Mouse (Mus musculus) lung, embryonic 16.5 days (tissue): Measurements from ENCODE around the gene Cradd. TPM values are rescaled to one million over a fixed set of nuclear protein-coding genes. Genes with fewer than 3 reads are reported as not detected.
A peak's percentile ranks its signal among the peaks of the same experiment; 100 is the strongest.

ENCODE experiments used
- ATAC-seq: fragments of 200-750 bp; cut with Nextera tagmentation; 2 replicates; pipeline ENCODE4 v1.8.0; 2017; ENCODE audit warnings: low read depth, mild to moderate bottlenecking, moderate library complexity
- H3K27ac ChIP-seq: fragments of 300-500 bp; sonication (generic); 2 replicates; pipeline ENCODE4 v1.5.1; 2014; ENCODE audit warnings: mild to moderate bottlenecking, control low read depth, low read length
- H3K27me3 ChIP-seq: fragments of 300-500 bp; sonication (generic); 2 replicates; pipeline ENCODE4 v1.6.1; 2014; ENCODE audit warnings: low read depth, low read length, mixed read lengths; ENCODE audit not compliant: control insufficient read depth, insufficient read depth
- H3K36me3 ChIP-seq: fragments of 300-500 bp; sonication (generic); 2 replicates; pipeline ENCODE4 v1.6.1; 2014; ENCODE audit warnings: low read length; ENCODE audit not compliant: control insufficient read depth, insufficient read depth
- H3K4me1 ChIP-seq: fragments of 300-500 bp; sonication (generic); replicated peaks from 2 replicates; pipeline ENCODE4 v1.6.1; 2014; ENCODE audit warnings: low read length, mixed read lengths; ENCODE audit not compliant: control insufficient read depth, insufficient read depth
- H3K4me2 ChIP-seq: fragments of 300-500 bp; sonication (generic); 2 replicates; pipeline ENCODE4 v1.6.1; 2014; ENCODE audit warnings: low read depth, low read length, control low read depth
- H3K4me3 ChIP-seq: fragments of 300-500 bp; sonication (generic); 2 replicates; pipeline ENCODE4 v1.5.1; 2014; ENCODE audit warnings: mild to moderate bottlenecking, low read length, control low read depth
- H3K9ac ChIP-seq: fragments of 300-500 bp; sonication (generic); 2 replicates; pipeline ENCODE4 v1.6.1; 2014; ENCODE audit warnings: low read length, control low read depth
- H3K9me3 ChIP-seq: fragments of 300-500 bp; sonication (generic); 2 replicates; pipeline ENCODE4 v1.6.1; 2016; ENCODE audit warnings: low read length; ENCODE audit not compliant: control insufficient read depth
- WGBS: fragments of 180-500 bp; shearing (Covaris S2); extraction: QIAGEN DNeasy Blood & Tissue Kit; methylation state at CpG from one replicate; pipeline ENCODE4 v1.1.7; 2014; 5-methylcytosine and 5-hydroxymethylcytosine counted together
- polyA plus RNA-seq: library from polyadenylated mRNA; unstranded; fragments of >200 nt; fragmentation: Nextera tagmentation; extraction: Ambion mirVana; gene quantifications from 2 replicates; pipeline ENCODE4 v1.2.1, GENCODE M21; 2015

Cradd gene
- polyA plus RNA-seq, 1 experiment from 2014 or later: 12.0 TPM

DNA sequence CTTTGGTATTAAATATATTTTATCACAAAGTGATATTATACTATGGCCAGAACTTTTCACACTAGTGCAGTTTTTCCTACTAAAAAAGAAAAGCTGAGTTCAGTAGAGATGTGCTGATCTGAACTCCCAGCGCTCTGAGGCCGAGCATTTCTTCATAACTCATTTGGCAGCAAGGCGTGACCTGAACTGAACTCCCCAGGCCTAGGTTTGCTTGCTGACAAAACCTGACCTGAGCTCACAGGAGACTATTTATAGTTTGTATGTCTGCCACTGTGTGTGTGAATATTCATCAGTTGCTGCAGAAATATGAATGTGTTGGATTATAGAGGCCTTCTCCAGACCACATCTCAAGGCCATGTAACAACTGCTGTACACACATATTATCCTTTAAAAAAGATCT, 63.5 kb downstream of the Cradd start:
- Histone ChIP-seq H3K36me3 (no peaks in the 10 kb centered on the region), H3K27me3 (no peaks in the 10 kb centered on the region), H3K27ac (no peak overlapping the region), H3K9ac (no peak overlapping the region), H3K4me1 (peaks cover 13% of the 10 kb centered on the region), H3K4me2 (no peak overlapping the region), H3K9me3 (no peaks in the 10 kb centered on the region), H3K4me3 (no peak overlapping the region)
- ATAC-seq: no peak
- 78% methylated on average over 3 of the region's 3 CpGs for WGBS

- Histone ChIP-seq H3K4me3 (no peak overlapping the region), H3K36me3 (no peaks in the 10 kb centered on the region), H3K9ac (no peak overlapping the region), H3K27ac (no peak overlapping the region), H3K4me1 (peaks cover 16% of the 10 kb centered on the region), H3K27me3 (no peaks in the 10 kb centered on the region), H3K9me3 (no peaks in the 10 kb centered on the region), H3K4me2 (no peak overlapping the region)
- ATAC-seq: no peak
- 66% methylated on average over 10 of the region's 10 CpGs for WGBS
These were observed 65.3 kb downstream of the Cradd start for GRCm38 (mm10) chr10:95258471-95259155.

DNA sequence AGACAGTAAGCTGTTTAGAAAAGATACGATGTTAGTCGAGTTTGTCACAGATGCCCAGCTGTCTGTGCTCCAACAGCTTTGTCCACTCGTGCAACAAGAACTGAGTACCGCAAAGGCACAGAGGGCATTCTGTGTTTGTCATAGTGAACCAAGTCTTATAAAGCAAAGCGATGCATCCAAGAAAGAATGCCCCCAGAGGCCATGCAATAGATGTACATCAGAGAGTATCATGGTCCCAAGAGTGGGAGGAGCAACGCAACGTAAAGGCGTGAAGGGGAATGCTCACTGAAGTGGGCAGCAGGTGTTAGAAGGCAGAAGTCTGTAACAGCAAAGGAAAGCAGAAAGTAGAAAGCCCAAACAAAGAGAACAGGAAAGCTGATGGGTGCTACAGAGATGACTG, 66.0 kb downstream of the Cradd start:
- ATAC-seq: no peak
- 58% methylated on average over 8 of the region's 8 CpGs for WGBS
- H3K4me3 ChIP-seq: no peak overlapping the region

DNA sequence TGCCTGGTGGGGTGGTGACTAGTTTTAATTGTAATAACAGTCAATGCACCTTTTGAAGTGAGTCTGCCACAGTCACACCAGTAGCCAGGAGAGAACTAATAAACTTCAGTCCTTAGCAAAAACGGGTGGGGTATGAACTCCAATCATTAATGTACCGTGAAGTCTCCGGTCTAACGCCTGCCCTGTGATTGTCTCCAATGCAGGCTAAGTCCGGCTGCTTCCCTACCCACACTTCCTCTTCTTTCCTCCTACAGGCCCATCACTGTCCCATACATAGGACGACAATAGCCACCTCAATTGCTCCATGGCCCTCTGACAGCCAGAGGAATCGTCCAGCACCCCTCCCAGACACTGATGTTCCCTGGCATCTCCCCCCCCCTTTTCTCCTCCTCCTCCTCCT, 67.8 kb downstream of the Cradd start:
- no peak overlapping the region for H3K4me3 ChIP-seq
- H3K9me3 ChIP-seq: no peaks in the 10 kb centered on the region
- no peak overlapping the region for H3K4me2 ChIP-seq
- H3K27ac ChIP-seq: no peak overlapping the region
- H3K27me3 ChIP-seq: no peaks in the 10 kb centered on the region
- ATAC-seq: no peak
- no peaks in the 10 kb centered on the region for H3K36me3 ChIP-seq
- 51% methylated on average over 7 of the region's 7 CpGs for WGBS
- H3K9ac ChIP-seq: no peak overlapping the region
- peaks cover 10% of the 10 kb centered on the region for H3K4me1 ChIP-seq

More for the DNA sequence above, 66.0 kb downstream of the Cradd start:
- Histone ChIP-seq H3K9me3 (no peaks in the 10 kb centered on the region), H3K4me2 (no peak overlapping the region), H3K36me3 (no peaks in the 10 kb centered on the region), H3K4me1 (peaks cover 16% of the 10 kb centered on the region), H3K27ac (no peak overlapping the region), H3K27me3 (no peaks in the 10 kb centered on the region), H3K9ac (no peak overlapping the region)

GRCm38 (mm10) chr10:95255018-95255680, 68.8 kb downstream of the Cradd start:
- no peak overlapping the region for H3K4me2 ChIP-seq
- no peaks in the 10 kb centered on the region for H3K36me3 ChIP-seq
- no peak for ATAC-seq
- H3K4me1 ChIP-seq: peaks cover 16% of the 10 kb centered on the region
- WGBS: 51% methylated on average over 8 of the region's 8 CpGs
- no peak overlapping the region for H3K4me3 ChIP-seq
- no peak overlapping the region for H3K27ac ChIP-seq
- no peak overlapping the region for H3K9ac ChIP-seq
- no peaks in the 10 kb centered on the region for H3K9me3 ChIP-seq
- no peaks in the 10 kb centered on the region for H3K27me3 ChIP-seq

DNA sequence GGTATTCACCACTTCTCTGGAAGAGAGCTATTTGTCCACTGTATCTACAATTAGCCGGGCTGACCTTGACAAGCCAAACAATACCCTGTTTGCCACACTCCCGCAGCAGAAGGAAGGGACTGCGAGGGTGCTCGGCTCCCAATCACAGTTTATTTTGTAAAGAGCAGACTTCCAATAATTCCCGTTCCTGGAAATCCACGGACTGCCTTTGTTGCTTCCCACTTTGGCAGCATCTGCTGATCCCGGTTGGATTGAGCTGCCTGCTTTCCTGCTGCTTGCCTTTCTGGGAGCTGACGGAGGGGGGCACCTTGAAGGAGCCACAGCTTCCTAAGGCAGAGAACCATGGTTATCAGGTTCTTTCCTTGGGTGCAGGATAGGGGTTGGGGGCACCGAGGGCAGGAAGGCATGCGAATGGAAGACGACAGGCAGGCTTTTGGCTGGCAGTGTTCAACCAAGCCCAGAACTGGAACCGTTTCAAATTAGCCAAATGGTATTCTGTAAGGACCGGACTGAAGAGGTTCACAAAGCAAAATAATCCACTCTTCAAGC, 69.4 kb downstream of the Cradd start:
- 0 out of 2 replicates have a peak overlapping the region, but pooled peaks have one; percentile 4 for H3K4me3 ChIP-seq
- 0 out of 2 replicates have a peak, but pooled peaks have one; percentile 16 for ATAC-seq
- peak overlapping the region; percentile 31; the same call in 1 of the 2 replicates for H3K4me2 ChIP-seq
- no peaks in the 10 kb centered on the region for H3K36me3 ChIP-seq
- peak overlapping the region; percentile 2; the same call in 1 of the 2 replicates for H3K9ac ChIP-seq
- no peaks in the 10 kb centered on the region for H3K27me3 ChIP-seq
- H3K27ac ChIP-seq: no peak overlapping the region
- H3K4me1 ChIP-seq: peaks cover 16% of the 10 kb centered on the region
- WGBS: 21% methylated on average over 13 of the region's 13 CpGs
- no peaks in the 10 kb centered on the region for H3K9me3 ChIP-seq

GRCm38 (mm10) chr10:95254046-95254445, 69.9 kb downstream of the Cradd start:
- H3K27ac ChIP-seq: no peak overlapping the region
- H3K9ac ChIP-seq: no peak overlapping the region
- no peaks in the 10 kb centered on the region for H3K27me3 ChIP-seq
- H3K36me3 ChIP-seq: no peaks in the 10 kb centered on the region
- no peak overlapping the region for H3K4me2 ChIP-seq
- H3K4me3 ChIP-seq: no peak overlapping the region
- peaks cover 16% of the 10 kb centered on the region for H3K4me1 ChIP-seq
- no peak for ATAC-seq
- 61% methylated on average over 3 of the region's 3 CpGs for WGBS
- no peaks in the 10 kb centered on the region for H3K9me3 ChIP-seq

GRCm38 (mm10) chr10:95251674-95252073, 72.3 kb downstream of the Cradd start:
- H3K27me3 ChIP-seq: no peaks in the 10 kb centered on the region
- WGBS: 80% methylated on average over 16 of the region's 16 CpGs

DNA sequence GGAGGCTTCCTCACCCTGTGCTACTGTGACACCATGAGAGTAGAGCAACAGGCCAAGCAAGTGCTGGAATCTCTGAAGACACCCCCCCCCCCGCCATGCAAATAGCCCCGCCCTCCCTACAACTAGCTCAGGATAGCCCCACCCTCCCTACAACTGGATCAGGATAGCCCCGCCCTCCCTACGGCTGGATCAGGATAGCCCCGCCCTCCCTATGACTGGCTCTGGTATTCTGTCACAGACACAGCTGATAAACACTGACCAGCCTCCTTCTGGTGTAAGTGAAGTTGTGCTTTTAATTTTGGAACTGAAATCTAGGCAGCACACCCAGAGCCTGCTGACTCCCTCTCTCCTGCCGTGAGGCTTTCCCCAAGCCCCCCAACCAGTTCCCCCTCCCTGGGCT, 75.6 kb downstream of the Cradd start:
- H3K9ac ChIP-seq: no peak overlapping the region
- H3K4me2 ChIP-seq: no peak overlapping the region
- no peaks in the 10 kb centered on the region for H3K9me3 ChIP-seq
- H3K4me1 ChIP-seq: peaks cover 23% of the 10 kb centered on the region
- H3K36me3 ChIP-seq: no peaks in the 10 kb centered on the region
- no peak overlapping the region for H3K4me3 ChIP-seq
- 34% methylated on average over 6 of the region's 6 CpGs for WGBS
- H3K27me3 ChIP-seq: no peaks in the 10 kb centered on the region
- H3K27ac ChIP-seq: no peak overlapping the region
- peak; percentile 54 for ATAC-seq

More at GRCm38 (mm10) chr10:95251674-95252073, 72.3 kb downstream of the Cradd start:
- no peak overlapping the region for H3K4me3 ChIP-seq
- no peak overlapping the region for H3K9ac ChIP-seq
- H3K9me3 ChIP-seq: no peaks in the 10 kb centered on the region
- H3K36me3 ChIP-seq: no peaks in the 10 kb centered on the region
- H3K4me1 ChIP-seq: peaks cover 28% of the 10 kb centered on the region
- H3K4me2 ChIP-seq: no peak overlapping the region
- H3K27ac ChIP-seq: no peak overlapping the region
- no peak for ATAC-seq
